Mouse (Mus musculus): ENCODE results near the gene Lurap1l. TPM values are rescaled to one million over a fixed set of nuclear protein-coding genes. Genes with fewer than 3 reads are reported as not detected.

Gene Lurap1l
- polyA plus RNA-seq, 1 experiment: 4.4 TPM

DNA sequence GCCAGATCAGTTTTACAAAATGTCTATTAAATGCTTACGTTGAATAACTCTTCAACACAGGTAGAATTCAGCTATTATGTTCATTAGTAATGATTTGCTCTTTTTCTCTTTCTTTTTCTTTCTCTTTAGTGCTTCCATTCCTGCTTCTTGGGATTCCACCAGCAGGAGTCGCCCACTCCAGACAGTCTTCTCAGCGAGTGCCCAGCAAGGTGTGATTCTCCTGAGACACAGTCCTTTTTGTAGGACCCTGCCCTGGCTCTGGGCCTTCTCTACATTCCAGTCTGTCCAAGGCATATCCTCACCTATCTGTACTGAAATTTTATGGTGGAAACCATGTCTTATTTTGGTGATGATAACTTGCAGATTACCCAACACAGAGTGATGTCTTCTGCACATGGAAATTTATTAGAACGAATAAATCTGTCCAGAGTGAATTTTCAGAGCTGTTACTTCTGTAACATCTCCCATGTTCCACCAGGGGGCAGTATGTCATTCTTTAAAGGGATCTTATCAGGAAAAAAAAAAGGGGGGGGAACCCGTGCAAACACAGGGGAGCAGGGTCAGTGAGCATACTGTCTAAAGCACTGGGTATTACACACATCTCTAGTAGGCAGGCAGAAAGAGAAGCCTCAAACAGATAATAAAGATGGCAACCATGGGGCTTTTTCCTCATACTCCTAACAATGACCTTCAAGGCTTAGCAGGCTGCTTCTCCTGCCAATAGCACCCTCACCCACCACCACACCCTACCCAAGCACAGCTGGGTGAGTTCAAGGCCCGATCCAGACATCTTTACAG is 37.4 kb upstream of the Lurap1l start:
- no peak for DNase-seq
- H3K4me3 ChIP-seq (ENCODE audit: control insufficient read depth, insufficient read depth, low read length): no peak overlapping the region
- H3K27me3 ChIP-seq (ENCODE audit: control insufficient read depth, insufficient read depth, low read length): no peaks in the 10 kb centered on the region
- TF ChIP-seq CTCF (IDR thresholded peaks at IDR 0.05; ENCODE audit: borderline replicate concordance, control insufficient read depth, extremely low read depth, insufficient read depth, low read length, poor library complexity): no peak
- TF ChIP-seq POLR2A (IDR thresholded peaks at IDR 0.05; ENCODE audit: control insufficient read depth, extremely low read depth, insufficient read depth, low read length, poor library complexity): no peak
- no peak overlapping the region for H3K27ac ChIP-seq (ENCODE audit: control insufficient read depth, insufficient read depth, low read length)
- H3K36me3 ChIP-seq (ENCODE audit: control insufficient read depth, insufficient read depth, low read length): no peaks in the 10 kb centered on the region
- WGBS: 47% methylated on average over 6 of the region's 6 CpGs
- no peaks in the 10 kb centered on the region for H3K4me1 ChIP-seq (replicated peaks; ENCODE audit: control insufficient read depth, insufficient read depth, low read length)

DNA sequence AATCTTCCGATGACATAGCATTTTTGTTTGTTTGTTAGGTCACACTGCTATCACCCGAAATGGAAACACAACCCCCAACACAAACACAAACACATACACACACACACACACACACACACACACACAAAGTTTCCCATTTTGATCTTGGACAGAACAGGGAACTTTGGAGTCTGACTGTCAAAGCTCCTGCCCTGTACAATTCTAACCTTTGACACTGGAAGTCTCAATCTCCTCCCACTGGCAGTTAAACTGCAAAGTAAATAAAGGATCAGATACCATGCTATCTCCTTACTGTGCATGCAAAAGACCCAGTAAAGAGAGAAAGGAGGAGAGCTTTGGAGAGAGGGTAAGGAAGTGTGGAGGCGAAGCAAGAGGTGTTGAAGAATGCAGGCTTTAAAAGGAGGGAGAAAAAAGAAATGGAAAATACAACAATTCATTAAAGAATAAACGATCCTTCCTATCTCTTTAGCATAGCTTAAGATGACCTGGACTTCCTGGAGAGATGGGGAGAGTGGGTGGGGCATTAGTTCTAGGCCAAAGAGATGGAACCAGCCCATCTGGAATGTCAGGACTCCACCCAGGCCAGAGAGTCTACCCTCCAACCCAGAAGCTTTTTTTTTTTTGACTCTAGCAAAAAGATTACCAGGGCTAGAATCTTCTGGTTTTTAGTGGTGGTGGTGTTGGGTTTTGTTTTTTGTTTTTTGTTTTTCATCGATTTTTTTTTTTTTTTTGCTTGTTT is 36.2 kb upstream of the Lurap1l start:
- no peak for TF ChIP-seq POLR2A (IDR thresholded peaks at IDR 0.05; ENCODE audit: control insufficient read depth, extremely low read depth, insufficient read depth, low read length, poor library complexity)
- TF ChIP-seq CTCF (IDR thresholded peaks at IDR 0.05; ENCODE audit: borderline replicate concordance, control insufficient read depth, extremely low read depth, insufficient read depth, low read length, poor library complexity): no peak
- no peaks in the 10 kb centered on the region for H3K36me3 ChIP-seq (ENCODE audit: control insufficient read depth, insufficient read depth, low read length)
- DNase-seq: no peak

DNA sequence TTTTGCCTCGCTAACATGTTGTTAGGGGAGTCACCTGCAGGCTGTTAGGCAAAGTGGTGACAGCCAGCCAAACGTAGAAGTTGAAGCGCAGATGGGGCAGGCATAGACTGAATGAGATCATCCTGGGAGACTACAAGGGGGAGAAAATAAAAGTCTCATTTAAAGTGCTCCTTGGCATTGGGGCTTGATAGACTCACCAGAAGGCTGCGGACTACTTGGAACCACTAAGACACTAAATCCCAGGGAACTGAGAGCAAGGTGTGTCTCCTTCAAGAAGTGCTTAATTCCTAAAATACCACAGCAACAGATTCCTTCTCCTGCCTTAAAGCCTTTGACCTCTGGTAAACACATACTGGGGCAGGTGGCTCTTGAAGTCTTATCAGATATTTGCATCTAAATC is 35.4 kb upstream of the Lurap1l start:
- TF ChIP-seq POLR2A (IDR thresholded peaks at IDR 0.05; ENCODE audit: control insufficient read depth, extremely low read depth, insufficient read depth, low read length, poor library complexity): no peak
- no peak for TF ChIP-seq CTCF (IDR thresholded peaks at IDR 0.05; ENCODE audit: borderline replicate concordance, control insufficient read depth, extremely low read depth, insufficient read depth, low read length, poor library complexity)
- 82% methylated on average over 4 of the region's 4 CpGs for WGBS
- H3K27ac ChIP-seq (ENCODE audit: control insufficient read depth, insufficient read depth, low read length): no peak overlapping the region

More for the DNA sequence above, 36.2 kb upstream of the Lurap1l start:
- Histone ChIP-seq H3K27me3 (ENCODE audit: control insufficient read depth, insufficient read depth, low read length) (no peaks in the 10 kb centered on the region), H3K4me1 (replicated peaks; ENCODE audit: control insufficient read depth, insufficient read depth, low read length) (no peaks in the 10 kb centered on the region), H3K4me3 (ENCODE audit: control insufficient read depth, insufficient read depth, low read length) (no peak overlapping the region), H3K27ac (ENCODE audit: control insufficient read depth, insufficient read depth, low read length) (no peak overlapping the region)
- WGBS: 68% methylated on average over 5 of the region's 5 CpGs

DNA sequence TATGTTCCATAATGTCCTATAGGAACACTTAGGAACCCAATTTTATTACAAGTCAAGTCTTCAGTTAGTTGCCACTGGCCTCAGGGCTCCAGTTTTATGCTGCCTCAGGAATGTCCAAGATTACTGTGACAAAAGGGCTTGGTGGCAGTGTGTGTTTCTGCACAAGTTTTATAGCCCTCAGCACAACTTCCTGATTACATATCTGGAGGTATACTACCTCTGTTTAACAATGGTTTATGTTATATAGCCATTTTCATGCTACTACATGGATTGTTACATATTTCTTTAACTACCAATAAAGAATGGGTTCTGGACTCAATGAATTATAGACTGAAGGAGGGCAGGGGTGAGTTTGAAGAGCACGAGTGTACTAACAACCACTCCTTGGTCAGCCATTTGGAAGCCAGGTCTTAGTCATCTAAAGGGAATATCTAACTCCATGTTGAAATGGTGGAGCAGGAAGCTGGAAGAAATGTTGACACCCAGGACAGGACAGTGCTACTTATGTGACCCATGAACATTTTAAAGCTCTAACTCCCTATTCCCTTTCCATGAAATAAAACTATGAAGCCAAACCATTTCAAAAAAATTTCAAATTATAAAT is 28.3 kb upstream of the Lurap1l start:
- Histone ChIP-seq H3K27me3 (ENCODE audit: control insufficient read depth, insufficient read depth, low read length) (no peaks in the 10 kb centered on the region), H3K4me3 (ENCODE audit: control insufficient read depth, insufficient read depth, low read length) (no peak overlapping the region), H3K27ac (ENCODE audit: control insufficient read depth, insufficient read depth, low read length) (no peak overlapping the region), H3K4me1 (replicated peaks; ENCODE audit: control insufficient read depth, insufficient read depth, low read length) (no peaks in the 10 kb centered on the region), H3K36me3 (ENCODE audit: control insufficient read depth, insufficient read depth, low read length) (no peaks in the 10 kb centered on the region)
- DNase-seq: no peak
- TF ChIP-seq POLR2A (IDR thresholded peaks at IDR 0.05; ENCODE audit: control insufficient read depth, extremely low read depth, insufficient read depth, low read length, poor library complexity) (no peak), CTCF (IDR thresholded peaks at IDR 0.05; ENCODE audit: borderline replicate concordance, control insufficient read depth, extremely low read depth, insufficient read depth, low read length, poor library complexity) (no peak)
- 91% methylated on average over 1 of the region's 1 CpGs for WGBS

More for the DNA sequence above, 35.4 kb upstream of the Lurap1l start:
- no peak overlapping the region for H3K4me3 ChIP-seq (ENCODE audit: control insufficient read depth, insufficient read depth, low read length)
- H3K4me1 ChIP-seq (replicated peaks; ENCODE audit: control insufficient read depth, insufficient read depth, low read length): no peaks in the 10 kb centered on the region
- H3K27me3 ChIP-seq (ENCODE audit: control insufficient read depth, insufficient read depth, low read length): no peaks in the 10 kb centered on the region
- no peaks in the 10 kb centered on the region for H3K36me3 ChIP-seq (ENCODE audit: control insufficient read depth, insufficient read depth, low read length)
- no peak for DNase-seq

DNA sequence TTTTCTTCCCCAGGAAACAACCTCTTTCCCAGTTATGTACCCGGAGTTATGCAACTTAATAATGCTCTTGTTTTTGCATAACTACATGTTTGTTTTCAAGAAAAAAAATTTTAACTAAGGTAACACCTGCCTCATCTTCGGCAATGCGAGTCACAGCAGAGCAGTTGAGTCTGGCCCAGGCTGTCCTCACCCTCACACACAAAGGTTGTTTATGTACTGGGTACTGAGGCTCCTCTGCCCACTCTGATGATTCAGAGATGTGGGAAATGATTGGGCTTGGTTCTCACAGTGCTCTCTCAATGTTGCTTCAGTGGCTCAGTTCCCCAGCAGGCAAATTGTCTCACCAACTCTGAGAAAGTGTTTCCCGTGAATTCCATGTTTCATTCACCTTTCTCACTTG is 23.8 kb upstream of the Lurap1l start:
- WGBS: 84% methylated on average over 4 of the region's 4 CpGs
- no peak for DNase-seq
- no peaks in the 10 kb centered on the region for H3K36me3 ChIP-seq (ENCODE audit: control insufficient read depth, insufficient read depth, low read length)
- TF ChIP-seq POLR2A (IDR thresholded peaks at IDR 0.05; ENCODE audit: control insufficient read depth, extremely low read depth, insufficient read depth, low read length, poor library complexity): no peak
- TF ChIP-seq CTCF (IDR thresholded peaks at IDR 0.05; ENCODE audit: borderline replicate concordance, control insufficient read depth, extremely low read depth, insufficient read depth, low read length, poor library complexity): no peak
- H3K27ac ChIP-seq (ENCODE audit: control insufficient read depth, insufficient read depth, low read length): no peak overlapping the region
- no peak overlapping the region for H3K4me3 ChIP-seq (ENCODE audit: control insufficient read depth, insufficient read depth, low read length)
- no peaks in the 10 kb centered on the region for H3K27me3 ChIP-seq (ENCODE audit: control insufficient read depth, insufficient read depth, low read length)
- no peaks in the 10 kb centered on the region for H3K4me1 ChIP-seq (replicated peaks; ENCODE audit: control insufficient read depth, insufficient read depth, low read length)

DNA sequence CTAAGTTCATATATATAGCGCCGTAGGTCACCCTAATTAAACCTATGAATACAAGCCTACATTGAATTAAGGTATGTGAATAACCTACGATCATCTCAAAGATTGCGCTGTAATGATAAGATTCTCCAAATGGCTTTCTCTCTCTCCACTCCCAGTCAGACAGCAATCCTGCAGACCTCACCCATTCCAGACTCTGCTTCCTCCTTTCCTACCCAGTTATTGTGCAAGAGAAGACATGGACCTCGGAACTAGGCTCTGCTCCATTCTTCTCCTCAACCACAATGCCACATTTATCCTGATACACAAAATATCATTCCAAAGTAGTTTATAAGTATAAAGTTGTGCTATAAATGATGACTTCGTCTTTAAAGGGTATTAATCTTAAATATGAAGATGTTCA is 19.4 kb upstream of the Lurap1l start:
- Histone ChIP-seq H3K27ac (ENCODE audit: control insufficient read depth, insufficient read depth, low read length) (no peak overlapping the region), H3K4me3 (ENCODE audit: control insufficient read depth, insufficient read depth, low read length) (no peak overlapping the region), H3K36me3 (ENCODE audit: control insufficient read depth, insufficient read depth, low read length) (no peaks in the 10 kb centered on the region), H3K27me3 (ENCODE audit: control insufficient read depth, insufficient read depth, low read length) (no peaks in the 10 kb centered on the region), H3K4me1 (replicated peaks; ENCODE audit: control insufficient read depth, insufficient read depth, low read length) (no peaks in the 10 kb centered on the region)
- 94% methylated on average over 6 of the region's 6 CpGs for WGBS
- DNase-seq: no peak
- no peak for TF ChIP-seq CTCF (IDR thresholded peaks at IDR 0.05; ENCODE audit: borderline replicate concordance, control insufficient read depth, extremely low read depth, insufficient read depth, low read length, poor library complexity)
